Mouse (Mus musculus): ENCODE measurements around the gene Lcp2. TPM values are rescaled to one million over a fixed set of nuclear protein-coding genes. Genes with fewer than 3 reads are reported as not detected.

Lcp2 gene
- total and polyA plus RNA-seq, 3 experiments, result 55.7 to 70.0 (median 66.4) TPM

- DNase-seq (ENCODE audit: low read depth, low spot score), result no peak
- Histone ChIP-seq H3K9ac (ENCODE audit: control insufficient read depth, low read depth, low read length, poor library complexity, severe bottlenecking) (no peak overlapping the region), H3K4me1 (ENCODE audit: control insufficient read depth in 1 of 2, insufficient read depth in 2 of 2, low read length in 2 of 2) (no peaks in the 10 kb centered on the region), H3K27me3 (ENCODE audit: control insufficient read depth in 1 of 2, insufficient read depth in 2 of 2, low read length in 2 of 2) (no peaks in the 10 kb centered on the region), H3K36me3 (ENCODE audit: control insufficient read depth in 1 of 2, insufficient read depth in 2 of 2, low read length in 2 of 2) (peaks cover 0 to 54% of the 10 kb centered on the region in 2 experiments; a peak in 2 of 4 replicates), H3K79me2 (ENCODE audit: control insufficient read depth, insufficient read depth, low read length, poor library complexity) (no peaks in the 10 kb centered on the region), H3K9me3 (replicated peaks; ENCODE audit: insufficient read depth, low read length) (no peaks in the 10 kb centered on the region), H3K27ac (ENCODE audit: control insufficient read depth, low read depth, low read length) (no peak overlapping the region), H3K4me3 (ENCODE audit: control insufficient read depth in 1 of 2, insufficient read depth in 1 of 2, low read depth in 2 of 2, low read length in 2 of 2) (no peak overlapping the region)
- no peak for TF ChIP-seq RAD21 (IDR thresholded peaks at IDR 0.05; ENCODE audit: low read depth, low read length)
- no peak for TF ChIP-seq MAFK (IDR thresholded peaks at IDR 0.05; ENCODE audit: borderline replicate concordance, low read depth, low read length)
- TF ChIP-seq RCOR1 (IDR thresholded peaks at IDR 0.05; ENCODE audit: low read depth, low read length), result no peak
These were observed 39.5 kb downstream of the Lcp2 start for GRCm38 (mm10) chr11:34086164-34086751.

GRCm38 (mm10) chr11:34087064-34087463, 40.3 kb downstream of the Lcp2 start:
- no peak for DNase-seq (ENCODE audit: low read depth, low spot score)
- Histone ChIP-seq H3K4me1 (ENCODE audit: control insufficient read depth in 1 of 2, insufficient read depth in 2 of 2, low read length in 2 of 2) (no peaks in the 10 kb centered on the region), H3K9ac (ENCODE audit: control insufficient read depth, low read depth, low read length, poor library complexity, severe bottlenecking) (no peak overlapping the region), H3K27ac (ENCODE audit: control insufficient read depth, low read depth, low read length) (no peak overlapping the region), H3K36me3 (ENCODE audit: control insufficient read depth in 1 of 2, insufficient read depth in 2 of 2, low read length in 2 of 2) (peaks cover 0 to 47% of the 10 kb centered on the region in 2 experiments; a peak in 2 of 4 replicates), H3K9me3 (replicated peaks; ENCODE audit: insufficient read depth, low read length) (no peaks in the 10 kb centered on the region), H3K27me3 (ENCODE audit: control insufficient read depth in 1 of 2, insufficient read depth in 2 of 2, low read length in 2 of 2) (no peaks in the 10 kb centered on the region), H3K79me2 (ENCODE audit: control insufficient read depth, insufficient read depth, low read length, poor library complexity) (no peaks in the 10 kb centered on the region), H3K4me3 (ENCODE audit: control insufficient read depth in 1 of 2, insufficient read depth in 1 of 2, low read depth in 2 of 2, low read length in 2 of 2) (no peak overlapping the region)
- TF ChIP-seq SMC3 (IDR thresholded peaks at IDR 0.05; ENCODE audit: low read depth, low read length) (peak; percentile 44), ZC3H11A (IDR thresholded peaks at IDR 0.05; ENCODE audit: low read depth, low read length) (no peak), BHLHE40 (IDR thresholded peaks at IDR 0.05; ENCODE audit: borderline replicate concordance, low read depth, low read length) (no peak), CTCF (IDR thresholded peaks at IDR 0.05 in 2 of 3, conservative IDR thresholded peaks at IDR 0.05 in 1 of 3; ENCODE audit: control insufficient read depth in 1 of 3, insufficient read depth in 1 of 3, low read depth in 2 of 3, low read length in 3 of 3, poor library complexity in 1 of 3, severe bottlenecking in 1 of 3) (peak in 2 of 3 experiments; percentile 13 to 43; a peak in 2 of 6 replicates), GABPA (IDR thresholded peaks at IDR 0.05; ENCODE audit: low read depth, low read length) (no peak), RAD21 (IDR thresholded peaks at IDR 0.05; ENCODE audit: low read depth, low read length) (peak; percentile 46)

GRCm38 (mm10) chr11:34098422-34098821, 51.7 kb downstream of the Lcp2 start, which contains the start of gene 4930469K13Rik:
Gene 4930469K13Rik (minus strand): TSS chr11:34098554.
- Histone ChIP-seq H3K4me3 (ENCODE audit: control insufficient read depth in 1 of 2, insufficient read depth in 1 of 2, low read depth in 2 of 2, low read length in 2 of 2) (no peak within 1 kb of the TSS), H3K27ac (ENCODE audit: control insufficient read depth, low read depth, low read length) (no peak within 1 kb of the TSS), H3K9me3 (replicated peaks; ENCODE audit: insufficient read depth, low read length) (no peaks in the 10 kb centered on the region), H3K27me3 (ENCODE audit: control insufficient read depth in 1 of 2, insufficient read depth in 2 of 2, low read length in 2 of 2) (no peaks in the 10 kb centered on the region), H3K9ac (ENCODE audit: control insufficient read depth, low read depth, low read length, poor library complexity, severe bottlenecking) (no peak within 1 kb of the TSS), H3K4me1 (ENCODE audit: control insufficient read depth in 1 of 2, insufficient read depth in 2 of 2, low read length in 2 of 2) (no peaks in the 10 kb centered on the region), H3K79me2 (ENCODE audit: control insufficient read depth, insufficient read depth, low read length, poor library complexity) (no peaks in the 10 kb centered on the region), H3K36me3 (ENCODE audit: control insufficient read depth in 1 of 2, insufficient read depth in 2 of 2, low read length in 2 of 2) (no peaks in the 10 kb centered on the region)
- TF ChIP-seq KAT2A (conservative IDR thresholded peaks at IDR 0.05; ENCODE audit: low read depth, low read length) (peak; percentile 68), HCFC1 (IDR thresholded peaks at IDR 0.05; ENCODE audit: low read depth, low read length) (peak; percentile 94), CHD2 (IDR thresholded peaks at IDR 0.05; ENCODE audit: low read length) (peak; percentile 69), UBTF (IDR thresholded peaks at IDR 0.05; ENCODE audit: borderline replicate concordance, insufficient read depth, low read depth, low read length) (no peak), MAX (IDR thresholded peaks at IDR 0.05; ENCODE audit: low read length) (peak; percentile 83), MXI1 (IDR thresholded peaks at IDR 0.05; ENCODE audit: low read depth, low read length) (no peak)
- peak; percentile 85 for DNase-seq (ENCODE audit: low read depth, low spot score)
